Mouse (Mus musculus) embryonic stem cell, embryonic (primary cell): Measurements from ENCODE around the gene Tedc1.

ENCODE experiments used
- CTCF ChIA-PET, 4 experiments: fragments of 300-600 bp in 2 of 4; fragments of 350-600 bp in 2 of 4; sonication (Branson Sonifier 250); formaldehyde crosslinking; loops; one replicate each; lab custom pipeline; 2022; ENCODE audit warnings: inconsistent platforms in 2 of 4; lab: Charles Lee
- POLR2A ChIA-PET, 4 experiments: fragments of 300-600 bp in 2 of 4; fragments of 350-600 bp in 2 of 4; sonication (Branson Sonifier 250); formaldehyde crosslinking; loops; one replicate each; lab custom pipeline; 2022; ENCODE audit warnings: antibody characterized with exemption in 4 of 4, inconsistent platforms in 1 of 4; lab: Charles Lee

Tedc1 gene

GRCm38 (mm10) chr12:113135401-113135800 lies 20.8 kb upstream of the Tedc1 start:
- CTCF ChIA-PET, result interaction anchor here in 1 of 4 experiments (0.6 to 1.5 kb wide), 2 partner anchors 11 to 13 kb away, joined by 3 to 4 read pairs; partner anchors contain the start of gene Crip1
- POLR2A ChIA-PET, result interaction anchor here in 1 of 4 experiments (1.5 to 2.4 kb wide), 2 partner anchors 11 to 20 kb away, joined by 4 to 7 read pairs; no protein-coding TSS in a partner anchor

- POLR2A ChIA-PET, result interaction anchor here in 3 of 4 experiments (0.6 to 2.4 kb wide), 8 partner anchors 9 to 62 kb away, joined by 3 to 8 read pairs (median 4); partner anchors contain the start of genes Tedc1 (in 1 of the 3) and Tex22 (in 1 of the 3)
- CTCF ChIA-PET, result interaction anchor here in 2 of 4 experiments (0.6 to 1.1 kb wide), 4 partner anchors 10 to 289 kb away, joined by 3 to 4 read pairs (median 4); partner anchors contain the start of gene Crip1 (in 1 of the 2)
Measured at GRCm38 (mm10) chr12:113136492-113137020, 19.7 kb upstream of the Tedc1 start.

- ChIA-PET POLR2A (interaction anchor here in 2 of 4 experiments (0.6 to 1.9 kb wide), 7 partner anchors 8 to 63 kb away, joined by 3 to 8 read pairs (median 4); partner anchors contain the start of genes Tedc1 (in 1 of the 2) and Tex22 (in 1 of the 2)), CTCF (interaction anchor here in 2 of 4 experiments (0.6 to 1.4 kb wide), 6 partner anchors 9 to 583 kb away, joined by 3 to 4 read pairs (median 3); partner anchors contain the start of gene Crip1 (in 1 of the 2))
Measured at GRCm38 (mm10) chr12:113137260-113138213, 18.7 kb upstream of the Tedc1 start.

GRCm38 (mm10) chr12:113138291-113138690 lies 17.9 kb upstream of the Tedc1 start:
- ChIA-PET CTCF (interaction anchor here in 1 of 4 experiments (1.4 kb wide), 1 partner anchor 19 kb away, joined by 3 read pairs; no protein-coding TSS in a partner anchor), POLR2A (interaction anchor here in 3 of 4 experiments (0.5 to 2.3 kb wide), 7 partner anchors 9 to 112 kb away, joined by 3 to 11 read pairs (median 6); no protein-coding TSS in a partner anchor)

GRCm38 (mm10) chr12:113138901-113139864 lies 17.0 kb upstream of the Tedc1 start:
- ChIA-PET POLR2A (interaction anchor here (0.5 to 4.6 kb wide), 22 partner anchors 9 to 141 kb away, joined by 3 to 32 read pairs (median 5); partner anchors contain the start of genes Brf1 (in 1 of the 4) and Tedc1 (in 1 of the 4)), CTCF (interaction anchor here in 3 of 4 experiments (0.7 to 7.8 kb wide), 14 partner anchors 9 to 264 kb away, joined by 3 to 85 read pairs (median 4); partner anchors contain the start of genes Brf1 (in 1 of the 3), Nudt14 (in 1 of the 3), Tedc1 (in 1 of the 3) and Tex22 (in 1 of the 3))

- POLR2A ChIA-PET, result interaction anchor here (0.6 to 4.6 kb wide), 42 partner anchors 8 to 344 kb away, joined by 3 to 32 read pairs (median 4); partner anchors contain the start of genes Tedc1 (in 3 of the 4), Tex22 (in 2 of the 4) and Brf1 (in 1 of the 4)
- CTCF ChIA-PET, result interaction anchor here (0.6 to 7.8 kb wide), 20 partner anchors 9 to 467 kb away, joined by 3 to 85 read pairs (median 4); partner anchors contain the start of genes Tex22 (in 2 of the 4), Brf1 (in 1 of the 4), Nudt14 (in 1 of the 4) and Tedc1 (in 1 of the 4)
Measured at GRCm38 (mm10) chr12:113139908-113140615, 16.2 kb upstream of the Tedc1 start, which contains the start of gene Crip2. Gene Crip2, plus strand, starts transcription at chr12:113140236.

- POLR2A ChIA-PET, result interaction anchor here (0.6 to 4.6 kb wide), 42 partner anchors 8 to 345 kb away, joined by 3 to 32 read pairs (median 4); partner anchors contain the start of genes Tedc1 (in 3 of the 4), Tex22 (in 2 of the 4) and Brf1 (in 1 of the 4)
- CTCF ChIA-PET, result interaction anchor here (0.5 to 7.8 kb wide), 17 partner anchors 10 to 468 kb away, joined by 3 to 85 read pairs (median 4); partner anchors contain the start of genes Tedc1 (in 2 of the 4) and Tex22 (in 1 of the 4)
Measured at GRCm38 (mm10) chr12:113140616-113141411, 15.4 kb upstream of the Tedc1 start.

- ChIA-PET CTCF (interaction anchor here in 3 of 4 experiments (0.9 to 7.8 kb wide), 10 partner anchors 9 to 266 kb away, joined by 3 to 85 read pairs (median 4); partner anchors contain the start of gene Tedc1 (in 2 of the 3)), POLR2A (interaction anchor here in 2 of 4 experiments (0.8 to 4.6 kb wide), 14 partner anchors 9 to 68 kb away, joined by 3 to 32 read pairs (median 5); partner anchors contain the start of genes Tedc1 (in 2 of the 2) and Tex22 (in 1 of the 2))
Measured at GRCm38 (mm10) chr12:113141531-113141973, 14.7 kb upstream of the Tedc1 start.

- CTCF ChIA-PET, result interaction anchor here (0.5 to 7.8 kb wide), 17 partner anchors 8 to 142 kb away, joined by 3 to 85 read pairs (median 3); partner anchors contain the start of genes Tedc1 (in 2 of the 4), Brf1 (in 1 of the 4) and Tex22 (in 1 of the 4)
- POLR2A ChIA-PET, result interaction anchor here in 3 of 4 experiments (0.6 to 4.6 kb wide), 12 partner anchors 9 to 142 kb away, joined by 3 to 32 read pairs (median 3); partner anchors contain the start of genes Tedc1 (in 3 of the 3), Brf1 (in 1 of the 3) and Tex22 (in 1 of the 3)
Measured at GRCm38 (mm10) chr12:113142021-113142975, 13.9 kb upstream of the Tedc1 start.

GRCm38 (mm10) chr12:113143164-113143563 lies 13.1 kb upstream of the Tedc1 start:
- CTCF ChIA-PET, result interaction anchor here in 3 of 4 experiments (0.5 to 7.8 kb wide), 15 partner anchors 10 to 573 kb away, joined by 3 to 85 read pairs (median 3); partner anchors contain the start of genes Tedc1 (in 2 of the 3), Brf1 (in 1 of the 3) and Tex22 (in 1 of the 3)
- POLR2A ChIA-PET, result interaction anchor here in 3 of 4 experiments (0.6 to 4.6 kb wide), 12 partner anchors 8 to 143 kb away, joined by 3 to 32 read pairs (median 4); partner anchors contain the start of genes Tedc1 (in 3 of the 3) and Brf1 (in 1 of the 3)

- ChIA-PET POLR2A (interaction anchor here in 2 of 4 experiments (0.9 to 4.1 kb wide), 4 partner anchors 9 to 59 kb away, joined by 3 to 13 read pairs (median 4); partner anchors contain the start of gene Tedc1 (in 1 of the 2)), CTCF (interaction anchor here (0.5 to 7.8 kb wide), 20 partner anchors 11 to 810 kb away, joined by 3 to 85 read pairs (median 4); partner anchors contain the start of genes Tedc1 (in 2 of the 4), Tex22 (in 2 of the 4) and Brf1 (in 1 of the 4))
Measured at GRCm38 (mm10) chr12:113144001-113144756, 12.0 kb upstream of the Tedc1 start.

GRCm38 (mm10) chr12:113144886-113145285 lies 11.3 kb upstream of the Tedc1 start:
- CTCF ChIA-PET, result interaction anchor here (0.5 to 7.8 kb wide), 18 partner anchors 11 to 811 kb away, joined by 3 to 85 read pairs (median 4); partner anchors contain the start of genes Tedc1 (in 2 of the 4) and Tex22 (in 1 of the 4)

More at GRCm38 (mm10) chr12:113144886-113145285, 11.3 kb upstream of the Tedc1 start:
- POLR2A ChIA-PET, result interaction anchor here in 2 of 4 experiments (0.7 to 4.1 kb wide), 6 partner anchors 9 to 77 kb away, joined by 3 to 13 read pairs (median 3); partner anchors contain the start of gene Tedc1 (in 1 of the 2)
